Mouse (Mus musculus) liver, adult 2 months (tissue): Measurements from ENCODE around the gene Cux1. TPM values are rescaled to one million over a fixed set of nuclear protein-coding genes. Genes with fewer than 3 reads are reported as not detected.

Experiments used
- DNase-seq: peaks from one replicate; pipeline ENCODE4 v3.0.0-alpha.2; 2011; ENCODE audit warnings: low read depth, low spot score; ENCODE audit errors: extremely low read depth
- H3K27ac ChIP-seq: fragments of 200-500 bp; replicated peaks from 2 replicates; pipeline ENCODE4 v1.5.1; 2012; ENCODE audit warnings: low read depth, mild to moderate bottlenecking, control low read depth, inconsistent platforms, low read length; ENCODE audit not compliant: insufficient read depth
- H3K27me3 ChIP-seq: fragments of 200-500 bp; 2 replicates; pipeline ENCODE4 v1.6.1; 2012; ENCODE audit warnings: mild to moderate bottlenecking, moderate library complexity, low read length, inconsistent platforms; ENCODE audit not compliant: control insufficient read depth, insufficient read depth
- H3K36me3 ChIP-seq: fragments of 200-500 bp; 2 replicates; pipeline ENCODE4 v1.6.1; 2012; ENCODE audit warnings: low read length, inconsistent platforms; ENCODE audit not compliant: control insufficient read depth, insufficient read depth
- H3K4me1 ChIP-seq: fragments of 200-500 bp; 2 replicates; pipeline ENCODE4 v1.6.1; 2011; ENCODE audit warnings: low read length; ENCODE audit not compliant: control insufficient read depth, insufficient read depth
- H3K4me3 ChIP-seq: fragments of 200-500 bp; 2 replicates; pipeline ENCODE4 v1.5.1; 2011; ENCODE audit warnings: low read depth, mild to moderate bottlenecking, control low read depth, low read length, moderate library complexity; ENCODE audit not compliant: insufficient read depth
- H3K79me2 ChIP-seq: fragments of 200-500 bp; 2 replicates; pipeline ENCODE4 v1.6.1; 2012; ENCODE audit warnings: inconsistent platforms, mild to moderate bottlenecking, low read length, moderate library complexity; ENCODE audit not compliant: control insufficient read depth, insufficient read depth
- H3K9ac ChIP-seq: fragments of 200-500 bp; 2 replicates; pipeline ENCODE4 v1.6.1; 2012; ENCODE audit warnings: low read depth, mild to moderate bottlenecking, control low read depth, inconsistent platforms, low read length
- CTCF ChIP-seq: fragments of 200-500 bp; IDR thresholded peaks from 2 replicates; pipeline ENCODE4 v1.5.1; 2011; ENCODE audit warnings: low read depth, low read length, control low read depth
- POLR2A ChIP-seq: fragments of 200-500 bp; IDR thresholded peaks from 2 replicates; pipeline ENCODE4 v1.6.1; 2011; ENCODE audit warnings: low read length, control low read depth; ENCODE audit not compliant: insufficient read depth; ENCODE audit errors: extremely low read depth
- WGBS: fragments of 180-500 bp; shearing (Covaris S2); methylation state at CpG from one replicate; pipeline ENCODE4 v1.1.7; 2018; 5-methylcytosine and 5-hydroxymethylcytosine counted together
- polyA plus RNA-seq: library from polyadenylated mRNA; depleted of rRNA; stranded (reverse); fragments of >200 nt; gene quantifications from 2 replicates; pipeline ENCODE4 v1.2.3, GENCODE M21; 2012
- total RNA-seq: library from RNA; depleted of rRNA; stranded (reverse); fragments of >200 nt; gene quantifications from 2 replicates; pipeline ENCODE4 v1.2.3, GENCODE M21; 2014

Gene Cux1
- total and polyA plus RNA-seq, 2 experiments: 11.6 to 12.6 TPM

GRCm38 (mm10) chr5:136357227-136357626 lies 210.1 kb downstream of the Cux1 start:
- Histone ChIP-seq H3K36me3 (peaks cover 20% of the 10 kb centered on the region), H3K4me1 (no peaks in the 10 kb centered on the region), H3K27me3 (no peaks in the 10 kb centered on the region), H3K27ac (no peak overlapping the region), H3K4me3 (no peak overlapping the region), H3K9ac (no peak overlapping the region), H3K79me2 (no peaks in the 10 kb centered on the region)
- no peak for DNase-seq
- 98% methylated on average over 2 of the region's 2 CpGs for WGBS
- no peak for TF ChIP-seq POLR2A
- TF ChIP-seq CTCF: no peak

GRCm38 (mm10) chr5:136355583-136356126 lies 211.6 kb downstream of the Cux1 start:
- TF ChIP-seq CTCF (no peak), POLR2A (no peak)
- no peak for DNase-seq
- Histone ChIP-seq H3K4me3 (no peak overlapping the region), H3K36me3 (peaks cover 16% of the 10 kb centered on the region), H3K27me3 (no peaks in the 10 kb centered on the region), H3K27ac (no peak overlapping the region), H3K9ac (no peak overlapping the region), H3K79me2 (no peaks in the 10 kb centered on the region), H3K4me1 (no peaks in the 10 kb centered on the region)
- WGBS: 89% methylated on average over 3 of the region's 3 CpGs

GRCm38 (mm10) chr5:136354729-136355128 lies 212.6 kb downstream of the Cux1 start:
- no peak for TF ChIP-seq POLR2A
- no peak for TF ChIP-seq CTCF
- Histone ChIP-seq H3K4me1 (no peaks in the 10 kb centered on the region), H3K79me2 (no peaks in the 10 kb centered on the region), H3K4me3 (no peak overlapping the region), H3K9ac (no peak overlapping the region), H3K36me3 (peaks cover 12% of the 10 kb centered on the region; the same call in 1 of the 2 replicates), H3K27me3 (no peaks in the 10 kb centered on the region), H3K27ac (no peak overlapping the region)
- WGBS: 71% methylated on average over 6 of the region's 6 CpGs
- DNase-seq: no peak

- no peak for TF ChIP-seq POLR2A
- TF ChIP-seq CTCF: no peak
- Histone ChIP-seq H3K9ac (no peak overlapping the region), H3K79me2 (no peaks in the 10 kb centered on the region; the same call in 1 of the 2 replicates), H3K36me3 (peaks cover 6% of the 10 kb centered on the region; the same call in 1 of the 2 replicates), H3K27me3 (no peaks in the 10 kb centered on the region), H3K4me3 (no peak overlapping the region), H3K4me1 (no peaks in the 10 kb centered on the region), H3K27ac (no peak overlapping the region)
- 92% methylated on average over 8 of the region's 8 CpGs for WGBS
- DNase-seq: no peak
These were observed 214.2 kb downstream of the Cux1 start for GRCm38 (mm10) chr5:136353114-136353513.

GRCm38 (mm10) chr5:136343156-136343890 lies 224.0 kb downstream of the Cux1 start:
- no peaks in the 10 kb centered on the region; the same call in 1 of the 2 replicates for H3K4me1 ChIP-seq
- no peaks in the 10 kb centered on the region for H3K27me3 ChIP-seq
- no peak for DNase-seq
- no peak overlapping the region for H3K4me3 ChIP-seq
- no peak overlapping the region for H3K27ac ChIP-seq
- 94% methylated on average over 15 of the region's 15 CpGs for WGBS
- no peak for TF ChIP-seq CTCF
- no peak for TF ChIP-seq POLR2A
- peaks cover 6% of the 10 kb centered on the region; the same call in 1 of the 2 replicates for H3K36me3 ChIP-seq
- H3K9ac ChIP-seq: no peak overlapping the region
- no peaks in the 10 kb centered on the region for H3K79me2 ChIP-seq
